Mouse (Mus musculus) stomach, embryonic 15.5 days (tissue): ENCODE data around the gene Apof. TPM values are rescaled to one million over a fixed set of nuclear protein-coding genes. Genes with fewer than 3 reads are reported as not detected.

Experiments used
- ATAC-seq: fragments of 200-750 bp; cut with Nextera tagmentation; 2 replicates; pipeline ENCODE4 v1.8.0; 2017; ENCODE audit warnings: low read depth, moderate number of reproducible peaks, moderate TSS enrichment; ENCODE audit not compliant: insufficient read depth, low FRiP score
- H3K27ac ChIP-seq: fragments of 300-500 bp; sonication (generic); 2 replicates; pipeline ENCODE4 v1.5.1; 2015; ENCODE audit warnings: mild to moderate bottlenecking, inconsistent platforms
- H3K27me3 ChIP-seq: fragments of 300-500 bp; sonication (generic); replicated peaks from 2 replicates; pipeline ENCODE4 v1.6.1; 2015; ENCODE audit warnings: inconsistent platforms
- H3K36me3 ChIP-seq: fragments of 300-500 bp; sonication (generic); 2 replicates; pipeline ENCODE4 v1.6.1; 2015; ENCODE audit warnings: inconsistent platforms
- H3K4me1 ChIP-seq: fragments of 300-500 bp; sonication (generic); 2 replicates; pipeline ENCODE4 v1.6.1; 2015; ENCODE audit warnings: inconsistent platforms
- H3K4me2 ChIP-seq: fragments of 300-500 bp; sonication (generic); 2 replicates; pipeline ENCODE4 v1.6.1; 2015; ENCODE audit warnings: mild to moderate bottlenecking, inconsistent platforms
- H3K4me3 ChIP-seq: fragments of 300-500 bp; sonication (generic); replicated peaks from 2 replicates; pipeline ENCODE4 v1.5.1; 2015; ENCODE audit warnings: inconsistent platforms
- H3K9ac ChIP-seq: fragments of 300-500 bp; sonication (generic); 2 replicates; pipeline ENCODE4 v1.6.1; 2015; ENCODE audit warnings: inconsistent platforms
- H3K9me3 ChIP-seq: fragments of 300-500 bp; sonication (generic); 2 replicates; pipeline ENCODE4 v1.6.1; 2016; ENCODE audit warnings: inconsistent platforms
- WGBS: fragments of 180-500 bp; shearing (Covaris S2); methylation state at CpG from one replicate; pipeline ENCODE4 v1.1.7; 2015; 5-methylcytosine and 5-hydroxymethylcytosine counted together
- polyA plus RNA-seq: library from polyadenylated mRNA; unstranded; fragments of >200 nt; fragmentation: Nextera tagmentation; extraction: Ambion mirVana; gene quantifications from 2 replicates; pipeline ENCODE4 v1.2.1, GENCODE M21; 2015

The Apof gene
- polyA plus RNA-seq, 1 experiment from 2014 or later: 8.5 TPM

DNA sequence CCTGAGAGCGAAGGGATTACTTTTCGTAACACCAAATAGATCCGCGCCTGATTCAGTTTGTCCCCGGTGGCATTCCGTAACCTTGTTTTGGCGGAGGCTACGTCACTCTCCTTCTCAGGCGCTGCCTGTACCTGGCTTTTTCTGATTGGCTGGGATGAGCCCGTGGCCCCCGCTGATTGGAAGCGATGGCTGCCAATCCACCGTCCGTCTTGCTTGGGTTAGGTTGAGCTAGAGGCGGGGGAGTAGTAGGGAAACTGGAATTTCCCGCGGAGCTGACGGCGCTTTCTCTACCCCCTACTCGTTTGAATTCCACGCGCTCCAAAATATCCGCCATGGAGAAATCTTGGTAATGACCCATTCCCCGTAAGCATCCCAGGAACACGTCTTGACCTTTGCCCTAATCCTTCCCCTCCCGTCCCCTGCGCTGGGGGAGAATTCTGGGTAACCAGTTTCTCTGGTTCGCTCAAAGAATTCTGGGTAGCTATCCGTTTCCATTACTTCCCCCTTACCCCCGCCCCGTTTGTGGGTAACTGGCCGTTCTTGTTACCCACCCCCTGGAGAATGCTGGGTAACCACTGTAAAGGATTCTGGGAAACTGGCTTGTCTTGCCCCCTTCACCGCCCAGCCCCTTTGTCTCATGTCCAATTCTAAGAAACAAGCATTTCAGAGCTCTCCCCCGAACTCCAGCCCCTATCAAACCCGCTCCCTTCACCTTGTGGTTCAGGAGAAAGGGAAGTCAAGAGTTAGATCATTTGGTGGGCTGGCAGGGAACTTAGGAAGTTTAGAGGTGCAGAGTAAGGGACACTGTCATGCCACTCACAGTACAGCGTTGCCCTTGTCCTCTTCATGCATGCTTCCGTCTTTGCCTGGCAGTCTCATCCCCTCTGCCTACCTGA, 34.9 kb downstream of the Apof start, which contains the start of gene Pan2:
TSS of gene Pan2 (plus strand) at position 210 of the 896 bp plus-strand sequence.
- H3K27ac ChIP-seq: peak within 1 kb of the TSS; percentile 98
- H3K27me3 ChIP-seq: no peaks in the 10 kb centered on the region
- peak within 1 kb of the TSS; percentile 61 for H3K9ac ChIP-seq
- H3K9me3 ChIP-seq: no peaks in the 10 kb centered on the region
- H3K36me3 ChIP-seq: 0 out of 2 replicates have a peak, but pooled peaks cover 6% of the 10 kb centered on the region
- H3K4me3 ChIP-seq: peak within 1 kb of the TSS; percentile 64
- peak; percentile 98 for ATAC-seq
- H3K4me1 ChIP-seq: peaks cover 14% of the 10 kb centered on the region
- peak within 1 kb of the TSS; percentile 74 for H3K4me2 ChIP-seq
- whole genome bisulfite sequencing: 2% methylated on average over 37 of the region's 37 CpGs

GRCm38 (mm10) chr10:128309654-128310053, 41.2 kb downstream of the Apof start:
- Histone ChIP-seq H3K4me3 (no peak overlapping the region), H3K4me2 (no peak overlapping the region), H3K4me1 (0 out of 2 replicates have a peak, but pooled peaks cover 5% of the 10 kb centered on the region), H3K9me3 (no peaks in the 10 kb centered on the region), H3K36me3 (peaks cover 30% of the 10 kb centered on the region), H3K27me3 (no peaks in the 10 kb centered on the region), H3K27ac (no peak overlapping the region), H3K9ac (no peak overlapping the region)
- no peak for ATAC-seq
- 83% methylated on average over 7 of the region's 7 CpGs for WGBS

GRCm38 (mm10) chr10:128310177-128310576, 41.7 kb downstream of the Apof start:
- no peak overlapping the region for H3K4me3 ChIP-seq
- 51% methylated on average over 11 of the region's 11 CpGs for WGBS
- H3K9ac ChIP-seq: no peak overlapping the region
- ATAC-seq: peak; percentile 54; the same call in 1 of the 2 replicates
- no peaks in the 10 kb centered on the region for H3K9me3 ChIP-seq
- H3K36me3 ChIP-seq: peaks cover 34% of the 10 kb centered on the region
- 0 out of 2 replicates have a peak, but pooled peaks cover 5% of the 10 kb centered on the region for H3K4me1 ChIP-seq
- H3K27me3 ChIP-seq: no peaks in the 10 kb centered on the region
- H3K4me2 ChIP-seq: no peak overlapping the region
- H3K27ac ChIP-seq: peak overlapping the region; percentile 26; the same call in 1 of the 2 replicates

GRCm38 (mm10) chr10:128310902-128311301, 42.4 kb downstream of the Apof start:
- WGBS: 68% methylated on average over 4 of the region's 4 CpGs
- Histone ChIP-seq H3K4me2 (no peak overlapping the region), H3K9ac (no peak overlapping the region), H3K36me3 (peaks cover 41% of the 10 kb centered on the region), H3K27me3 (no peaks in the 10 kb centered on the region), H3K9me3 (no peaks in the 10 kb centered on the region), H3K4me3 (no peak overlapping the region), H3K27ac (no peak overlapping the region), H3K4me1 (0 out of 2 replicates have a peak, but pooled peaks cover 5% of the 10 kb centered on the region)
- no peak for ATAC-seq

DNA sequence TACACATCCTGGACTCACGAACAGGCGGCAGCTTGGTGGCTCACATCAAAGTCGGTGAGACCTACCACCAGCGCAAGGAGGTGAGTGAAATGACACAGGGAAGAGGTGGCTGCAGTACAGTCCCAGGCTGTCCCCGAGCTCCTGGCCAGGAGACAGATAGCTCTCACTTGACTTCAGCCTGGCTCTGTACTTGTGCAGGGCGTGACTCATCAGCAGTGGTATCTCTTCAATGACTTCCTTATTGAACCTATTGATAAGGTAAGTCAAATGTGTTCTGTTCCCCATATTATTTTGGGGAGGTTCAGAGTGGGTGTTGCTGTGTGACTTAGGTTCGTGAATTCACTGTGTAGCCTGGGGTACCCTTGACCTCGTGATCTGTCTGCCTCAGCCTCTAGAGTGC, 47.1 kb downstream of the Apof start:
- peaks cover 45% of the 10 kb centered on the region for H3K36me3 ChIP-seq
- no peak overlapping the region for H3K27ac ChIP-seq
- H3K27me3 ChIP-seq: no peaks in the 10 kb centered on the region
- no peak overlapping the region for H3K4me2 ChIP-seq
- H3K9me3 ChIP-seq: no peaks in the 10 kb centered on the region
- ATAC-seq: no peak
- H3K9ac ChIP-seq: no peak overlapping the region
- WGBS: 92% methylated on average over 8 of the region's 8 CpGs
- H3K4me1 ChIP-seq: no peaks in the 10 kb centered on the region
- H3K4me3 ChIP-seq: no peak overlapping the region

Other genes starting within 250 kb of the Apof start
- 639 and 789 TPM in 2 replicates for gene Naca, start 233.1 kb upstream of the Apof start, polyA plus RNA-seq
- gene Ptges3, start 209.7 kb upstream of the Apof start, polyA plus RNA-seq: 522 and 529 TPM in 2 replicates
- gene Atp5b, start 185.4 kb upstream of the Apof start, polyA plus RNA-seq: 2,393 and 2,495 TPM in 2 replicates
- 10.1 and 11.7 TPM in 2 replicates for gene Baz2a, start 177.1 kb upstream of the Apof start, polyA plus RNA-seq
- 27.3 and 29.8 TPM in 2 replicates for gene Rbms2, start 88.4 kb upstream of the Apof start, polyA plus RNA-seq
- 4.3 and 5.2 TPM in 2 replicates for gene Gls2, start 74.2 kb upstream of the Apof start, polyA plus RNA-seq
- 31.1 and 34.6 TPM in 2 replicates for gene Spryd4, start 56.9 kb upstream of the Apof start, polyA plus RNA-seq
- 0.14 TPM in 1 of 2 replicates, not detected in the other for gene Mip, start 42.8 kb upstream of the Apof start, polyA plus RNA-seq
- gene Timeless, start 36.6 kb upstream of the Apof start, polyA plus RNA-seq: 43.7 and 46.4 TPM in 2 replicates
- gene Apon, start 14.6 kb upstream of the Apof start, polyA plus RNA-seq: 0.24 and 0.55 TPM in 2 replicates
- gene Stat2, start 1.9 kb downstream of the Apof start, polyA plus RNA-seq: 13.0 and 16.3 TPM in 2 replicates
- gene Il23a, start 30.1 kb downstream of the Apof start, polyA plus RNA-seq: 0.40 and 0.46 TPM in 2 replicates
- 27.1 and 31.2 TPM in 2 replicates for gene Pan2, start 34.7 kb downstream of the Apof start, polyA plus RNA-seq
- 331 and 344 TPM in 2 replicates for gene Cnpy2, start 53.8 kb downstream of the Apof start, polyA plus RNA-seq
- 192 and 212 TPM in 2 replicates for gene Cs, start 69.1 kb downstream of the Apof start, polyA plus RNA-seq
- gene Coq10a, start 100.3 kb downstream of the Apof start, polyA plus RNA-seq: 14.0 and 14.5 TPM in 2 replicates
- gene Ankrd52, start 108.4 kb downstream of the Apof start, polyA plus RNA-seq: 12.8 and 15.8 TPM in 2 replicates
- 34.5 and 39.4 TPM in 2 replicates for gene Slc39a5, start 132.6 kb downstream of the Apof start, polyA plus RNA-seq
- gene Nabp2, start 142.8 kb downstream of the Apof start, polyA plus RNA-seq: 66.3 and 81.0 TPM in 2 replicates
- gene Rnf41, start 143.0 kb downstream of the Apof start, polyA plus RNA-seq: 33.2 and 35.4 TPM in 2 replicates
- 63.1 and 70.0 TPM in 2 replicates for gene Smarcc2, start 190.6 kb downstream of the Apof start, polyA plus RNA-seq
- 1,838 and 1,873 TPM in 2 replicates for gene Myl6, start 225.5 kb downstream of the Apof start, polyA plus RNA-seq
- gene Myl6b, start 230.0 kb downstream of the Apof start, polyA plus RNA-seq: 3.0 and 3.4 TPM in 2 replicates